ENCODE assay signal across 8 mouse cellular contexts in the genomic region with DNA sequence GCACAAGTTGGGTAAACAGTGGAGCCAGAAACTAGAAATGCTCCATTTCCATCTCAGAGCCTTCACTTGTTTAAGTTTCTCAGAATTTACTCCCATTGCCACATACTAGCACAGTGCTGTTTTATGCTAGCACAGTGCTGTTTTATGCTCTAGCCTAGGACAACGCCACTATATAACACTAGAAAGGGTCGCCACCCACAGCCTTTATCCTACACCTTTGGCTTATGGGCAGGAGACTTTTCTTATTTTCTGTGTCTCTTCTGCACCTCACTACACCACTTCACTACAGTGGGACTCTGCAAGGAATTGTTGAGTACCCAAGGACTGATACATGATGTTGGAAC. TPM values are rescaled to one million over a fixed set of nuclear protein-coding genes. Genes with fewer than 3 reads are reported as not detected.
DNase-seq lines count a peak whose midpoint lies in the region; ATAC-seq and TF ChIP-seq lines count a peak whose summit lies in the region.

No protein-coding gene starts in this region.

- H3K9ac ChIP-seq in embryonic facial prominence, embryonic 13.5 days = 0 out of 2 replicates have a peak overlapping the region, but pooled peaks have one; percentile 86
- H3K9ac ChIP-seq in intestine, embryonic 16.5 days (ENCODE audit: low read depth, low read length) = peak overlapping the region; percentile 81
- H3K9ac ChIP-seq in neural tube, embryonic 12.5 days = no peak overlapping the region

- no peak for DNase-seq in layer of hippocampus, adult 2 months (ENCODE audit: low spot score in 2 of 2)
- DNase-seq in layer of hippocampus, postnatal 14 days (ENCODE audit: low spot score in 2 of 2) = no peak
- no peak for DNase-seq in gastrocnemius, adult 8-10 months (ENCODE audit: low spot score in 2 of 2)
- DNase-seq in embryo, embryonic 9.5 days (ENCODE audit: extremely low spot score) = no peak
- no peak for DNase-seq in frontal cortex, postnatal 14 days (ENCODE audit: low spot score in 2 of 2)

- no peaks in the 10 kb centered on the region for H3K9me3 ChIP-seq in embryonic facial prominence, embryonic 13.5 days
- no peaks in the 10 kb centered on the region for H3K9me3 ChIP-seq in intestine, embryonic 16.5 days (ENCODE audit: control insufficient read depth, low read length)
- no peaks in the 10 kb centered on the region for H3K9me3 ChIP-seq in neural tube, embryonic 12.5 days

- H3K4me1 ChIP-seq in embryonic facial prominence, embryonic 13.5 days = peaks cover 5% of the 10 kb centered on the region
- peaks cover 2% of the 10 kb centered on the region; the same call in 1 of the 2 replicates for H3K4me1 ChIP-seq in intestine, embryonic 16.5 days (ENCODE audit: control insufficient read depth, insufficient read depth, low read length)
- H3K4me1 ChIP-seq in neural tube, embryonic 12.5 days = peaks cover 7% of the 10 kb centered on the region

- H3K27ac ChIP-seq in layer of hippocampus, adult 2 months = peak overlapping the region; percentile 90
- H3K27ac ChIP-seq in embryonic facial prominence, embryonic 13.5 days = peak overlapping the region; percentile 88
- H3K27ac ChIP-seq in intestine, embryonic 16.5 days (ENCODE audit: low read length) = peak overlapping the region; percentile 59
- no peak overlapping the region for H3K27ac ChIP-seq in neural tube, embryonic 12.5 days

- no peak for ATAC-seq in embryonic facial prominence, embryonic 13.5 days (ENCODE audit: insufficient number of reproducible peaks, insufficient read depth, low FRiP score, low TSS enrichment, low read depth)
- no peak for ATAC-seq in intestine, embryonic 16.5 days
- peak; percentile 8; the same call in 1 of the 2 replicates for ATAC-seq in neural tube, embryonic 12.5 days (ENCODE audit: low FRiP score, low read depth)

- peaks cover 26% of the 10 kb centered on the region for H3K36me3 ChIP-seq in embryonic facial prominence, embryonic 13.5 days
- H3K36me3 ChIP-seq in intestine, embryonic 16.5 days (ENCODE audit: control insufficient read depth, insufficient read depth, low read length) = peaks cover 15% of the 10 kb centered on the region
- peaks cover 23% of the 10 kb centered on the region for H3K36me3 ChIP-seq in neural tube, embryonic 12.5 days

- H3K27me3 ChIP-seq in embryonic facial prominence, embryonic 13.5 days = no peaks in the 10 kb centered on the region
- H3K27me3 ChIP-seq in intestine, embryonic 16.5 days (replicated peaks; ENCODE audit: control insufficient read depth, insufficient read depth, low read length) = no peaks in the 10 kb centered on the region
- no peaks in the 10 kb centered on the region for H3K27me3 ChIP-seq in neural tube, embryonic 12.5 days (replicated peaks)

- H3K4me2 ChIP-seq in embryonic facial prominence, embryonic 13.5 days = peak overlapping the region; percentile 64
- H3K4me2 ChIP-seq in intestine, embryonic 16.5 days (ENCODE audit: low read depth, low read length) = peak overlapping the region; percentile 49
- H3K4me2 ChIP-seq in neural tube, embryonic 12.5 days (replicated peaks) = peak overlapping the region; percentile 63

- WGBS in embryonic facial prominence, embryonic 13.5 days = 74% methylated on average over 2 of the region's 2 CpGs
- WGBS in intestine, embryonic 16.5 days = 73% methylated on average over 2 of the region's 2 CpGs
- WGBS in neural tube, embryonic 12.5 days = 77% methylated on average over 2 of the region's 2 CpGs

- no peak for TF ChIP-seq CTCF in layer of hippocampus, adult 2 months (conservative IDR thresholded peaks at IDR 0.05)

- peak overlapping the region; percentile 92 for H3K4me3 ChIP-seq in layer of hippocampus, adult 2 months
- peak overlapping the region; percentile 72 for H3K4me3 ChIP-seq in embryonic facial prominence, embryonic 13.5 days
- H3K4me3 ChIP-seq in intestine, embryonic 16.5 days (ENCODE audit: low read length) = peak overlapping the region; percentile 70
- H3K4me3 ChIP-seq in neural tube, embryonic 12.5 days = peak overlapping the region; percentile 62

RNA-seq across cellular contexts. Expression of gene Rpl7l1, which starts 0.7 kb away (rescaled TPM):
- 10 to 100 TPM; 42.8 to 51.2 TPM for total RNA-seq in layer of hippocampus, adult 2 months (2021)
- total RNA-seq in layer of hippocampus, postnatal 14 days (2021) = 10 to 100 TPM; 47.5 to 48.7 TPM
- polyA plus RNA-seq in embryonic facial prominence, embryonic 13.5 days (2015; fragmentation: Nextera tagmentation; extraction: Ambion mirVana) = 172 and 178 TPM in 2 replicates
- 142 and 153 TPM in 2 replicates for polyA plus RNA-seq in intestine, embryonic 16.5 days (2015; fragmentation: Nextera tagmentation; extraction: Ambion mirVana)
- 125 and 139 TPM in 2 replicates for polyA plus RNA-seq in neural tube, embryonic 12.5 days (2016; fragmentation: Nextera tagmentation; extraction: Ambion mirVana)
- total RNA-seq in gastrocnemius, adult 8-10 months (2022) = 10 to 100 TPM; 35.1 to 39.6 (median 37.4) TPM

RNA-seq across cellular contexts. Expression of gene 2310039H08Rik, which starts 10.8 kb away (rescaled TPM):
- 10 to 100 TPM in 1 of 2 experiments, 1 to 10 TPM in 1; 8.7 to 10.7 TPM for total RNA-seq in layer of hippocampus, adult 2 months (2021)
- 10 to 100 TPM; 12.0 to 12.5 TPM for total RNA-seq in layer of hippocampus, postnatal 14 days (2021)
- polyA plus RNA-seq in embryonic facial prominence, embryonic 13.5 days (2015; fragmentation: Nextera tagmentation; extraction: Ambion mirVana) = 69.8 and 78.6 TPM in 2 replicates
- polyA plus RNA-seq in intestine, embryonic 16.5 days (2015; fragmentation: Nextera tagmentation; extraction: Ambion mirVana) = 102 and 104 TPM in 2 replicates
- 34.9 and 46.6 TPM in 2 replicates for polyA plus RNA-seq in neural tube, embryonic 12.5 days (2016; fragmentation: Nextera tagmentation; extraction: Ambion mirVana)
- 10 to 100 TPM; 37.5 to 45.9 (median 39.9) TPM for total RNA-seq in gastrocnemius, adult 8-10 months (2022)

RNA-seq across cellular contexts. Expression of gene Ptcra, which starts 19.7 kb away (rescaled TPM):
- not detected for total RNA-seq in layer of hippocampus, adult 2 months (2021)
- under 1 TPM in 1 of 2 experiments, not detected in 1; 0.31 TPM for total RNA-seq in layer of hippocampus, postnatal 14 days (2021)
- 0.53 TPM in 1 of 2 replicates, not detected in the other for polyA plus RNA-seq in embryonic facial prominence, embryonic 13.5 days (2015; fragmentation: Nextera tagmentation; extraction: Ambion mirVana)
- 0.34 and 0.37 TPM in 2 replicates for polyA plus RNA-seq in intestine, embryonic 16.5 days (2015; fragmentation: Nextera tagmentation; extraction: Ambion mirVana)
- polyA plus RNA-seq in neural tube, embryonic 12.5 days (2016; fragmentation: Nextera tagmentation; extraction: Ambion mirVana) = 0.41 and 0.65 TPM in 2 replicates
- not detected for total RNA-seq in gastrocnemius, adult 8-10 months (2022)

RNA-seq across cellular contexts. Expression of gene Cnpy3, which starts 31.2 kb away (rescaled TPM):
- 10 to 100 TPM; 67.9 to 72.4 TPM for total RNA-seq in layer of hippocampus, adult 2 months (2021)
- 10 to 100 TPM; 53.9 to 57.2 TPM for total RNA-seq in layer of hippocampus, postnatal 14 days (2021)
- 65.5 and 67.0 TPM in 2 replicates for polyA plus RNA-seq in embryonic facial prominence, embryonic 13.5 days (2015; fragmentation: Nextera tagmentation; extraction: Ambion mirVana)
- polyA plus RNA-seq in intestine, embryonic 16.5 days (2015; fragmentation: Nextera tagmentation; extraction: Ambion mirVana) = 73.9 and 75.6 TPM in 2 replicates
- polyA plus RNA-seq in neural tube, embryonic 12.5 days (2016; fragmentation: Nextera tagmentation; extraction: Ambion mirVana) = 58.4 and 62.0 TPM in 2 replicates
- total RNA-seq in gastrocnemius, adult 8-10 months (2022) = 1 to 10 TPM; 4.6 to 9.4 (median 6.4) TPM

RNA-seq across cellular contexts. Expression of gene Gnmt, which starts 54.2 kb away (rescaled TPM):
- 1 to 10 TPM in 1 of 2 experiments, under 1 TPM in 1; 0.90 to 1.2 TPM for total RNA-seq in layer of hippocampus, adult 2 months (2021)
- under 1 TPM; 0.76 to 0.98 TPM for total RNA-seq in layer of hippocampus, postnatal 14 days (2021)
- 0.34 and 1.8 TPM in 2 replicates for polyA plus RNA-seq in embryonic facial prominence, embryonic 13.5 days (2015; fragmentation: Nextera tagmentation; extraction: Ambion mirVana)
- 8.2 and 10.0 TPM in 2 replicates for polyA plus RNA-seq in intestine, embryonic 16.5 days (2015; fragmentation: Nextera tagmentation; extraction: Ambion mirVana)
- 0.43 and 0.49 TPM in 2 replicates for polyA plus RNA-seq in neural tube, embryonic 12.5 days (2016; fragmentation: Nextera tagmentation; extraction: Ambion mirVana)
- total RNA-seq in gastrocnemius, adult 8-10 months (2022) = 1 to 10 TPM in 2 of 4 experiments, under 1 TPM in 2; 0.65 to 5.1 (median 1.9) TPM
